Mouse (Mus musculus) G1E (cell line): ENCODE results near the gene Laptm4a.

ENCODE experiments used
- CTCF ChIP-seq: IDR thresholded peaks from 2 replicates; pipeline ENCODE4 v1.5.1; 2012; ENCODE audit warnings: low read depth, low read length, inconsistent platforms, mixed read lengths
- GATA1 ChIP-seq: IDR thresholded peaks from 2 replicates; pipeline ENCODE4 v1.6.1; 2012; ENCODE audit warnings: borderline replicate concordance, low read length, inconsistent platforms, mixed read lengths
- GATA2 ChIP-seq: IDR thresholded peaks from 2 replicates; pipeline ENCODE4 v1.6.1; 2012; ENCODE audit warnings: low read depth, low read length, inconsistent platforms, borderline replicate concordance
- POLR2AphosphoS5 ChIP-seq: IDR thresholded peaks from 2 replicates; pipeline ENCODE4 v1.6.1; 2012; ENCODE audit warnings: low read depth, low read length, inconsistent platforms; ENCODE audit not compliant: insufficient replicate concordance
- TAL1 ChIP-seq: conservative IDR thresholded peaks from 2 replicates; pipeline ENCODE4 v1.6.1; 2012; ENCODE audit warnings: low read depth, low read length, inconsistent platforms, mixed read lengths

- TF ChIP-seq CTCF (no peak), GATA1 (no peak), TAL1 (no peak), POLR2AphosphoS5 (no peak), GATA2 (no peak)
Observed at GRCm38 (mm10) chr12:8897140-8897539, 24.3 kb upstream of the Laptm4a start.
